Mouse (Mus musculus): ENCODE results near the gene Tmem62. TPM values are rescaled to one million over a fixed set of nuclear protein-coding genes. Genes with fewer than 3 reads are reported as not detected.
A peak's percentile ranks its signal among the peaks of the same experiment; 100 is the strongest.

The Tmem62 gene
- polyA plus RNA-seq (2014; fragmentation: Nextera tagmentation; extraction: Ambion mirVana), result 4.2 and 4.6 TPM in 2 replicates

GRCm38 (mm10) chr2:120976990-120977925, at the start of gene Tmem62:
Tmem62 (plus strand) TSS chr2:120977017.
- ATAC-seq (replicated peaks; ENCODE audit: low FRiP score, low TSS enrichment, low read depth), result peak; percentile 81
- Histone ChIP-seq H3K27ac (ENCODE audit: low read depth) (peak within 1 kb of the TSS; percentile 54; the same call in 1 of the 2 replicates), H3K27me3 (replicated peaks; ENCODE audit: control insufficient read depth, insufficient read depth, low read length) (0 out of 2 replicates have a peak, but pooled peaks cover 4% of the 10 kb centered on the region), H3K36me3 (ENCODE audit: control insufficient read depth, insufficient read depth, low read length) (no peaks in the 10 kb centered on the region), H3K9ac (ENCODE audit: low read length) (peak within 1 kb of the TSS; percentile 82), H3K4me2 (ENCODE audit: low read length) (peak within 1 kb of the TSS; percentile 95), H3K9me3 (ENCODE audit: control insufficient read depth, low read length) (no peaks in the 10 kb centered on the region), H3K4me3 (ENCODE audit: low read depth, low read length) (peak within 1 kb of the TSS; percentile 64), H3K4me1 (replicated peaks; ENCODE audit: control insufficient read depth, insufficient read depth, low read length) (no peaks in the 10 kb centered on the region)
- DNase-seq (ENCODE audit: low spot score), result peak; percentile 86
- under 1% methylated on average over 67 of the region's 71 CpGs for WGBS

GRCm38 (mm10) chr2:120933038-120933437, 43.8 kb upstream of the Tmem62 start:
- ATAC-seq (replicated peaks; ENCODE audit: low FRiP score, low TSS enrichment, low read depth) (no peak), DNase-seq (ENCODE audit: low spot score) (no peak)
- no peak overlapping the region for H3K9ac ChIP-seq (ENCODE audit: low read length)
- H3K9me3 ChIP-seq (ENCODE audit: control insufficient read depth, low read length), result no peaks in the 10 kb centered on the region
- H3K36me3 ChIP-seq (ENCODE audit: control insufficient read depth, insufficient read depth, low read length), result peaks cover 84% of the 10 kb centered on the region
- no peak overlapping the region for H3K27ac ChIP-seq (ENCODE audit: low read depth)
- WGBS, result 92% methylated on average over 3 of the region's 3 CpGs
- H3K4me2 ChIP-seq (ENCODE audit: low read length), result no peak overlapping the region
- H3K4me3 ChIP-seq (ENCODE audit: low read depth, low read length), result no peak overlapping the region
- H3K27me3 ChIP-seq (replicated peaks; ENCODE audit: control insufficient read depth, insufficient read depth, low read length), result no peaks in the 10 kb centered on the region
- no peaks in the 10 kb centered on the region for H3K4me1 ChIP-seq (replicated peaks; ENCODE audit: control insufficient read depth, insufficient read depth, low read length)

GRCm38 (mm10) chr2:120951208-120951607, 25.6 kb upstream of the Tmem62 start:
- Histone ChIP-seq H3K27ac (ENCODE audit: low read depth) (no peak overlapping the region), H3K9me3 (ENCODE audit: control insufficient read depth, low read length) (no peaks in the 10 kb centered on the region), H3K4me1 (replicated peaks; ENCODE audit: control insufficient read depth, insufficient read depth, low read length) (no peaks in the 10 kb centered on the region), H3K4me3 (ENCODE audit: low read depth, low read length) (no peak overlapping the region), H3K36me3 (ENCODE audit: control insufficient read depth, insufficient read depth, low read length) (peaks cover 67% of the 10 kb centered on the region), H3K4me2 (ENCODE audit: low read length) (no peak overlapping the region), H3K9ac (ENCODE audit: low read length) (no peak overlapping the region), H3K27me3 (replicated peaks; ENCODE audit: control insufficient read depth, insufficient read depth, low read length) (no peaks in the 10 kb centered on the region)
- WGBS, result 83% methylated on average over 5 of the region's 5 CpGs
- DNase-seq (ENCODE audit: low spot score), result no peak
- ATAC-seq (replicated peaks; ENCODE audit: low FRiP score, low TSS enrichment, low read depth), result no peak

- Histone ChIP-seq H3K4me3 (ENCODE audit: low read depth, low read length) (no peak overlapping the region), H3K4me1 (replicated peaks; ENCODE audit: control insufficient read depth, insufficient read depth, low read length) (no peaks in the 10 kb centered on the region), H3K4me2 (ENCODE audit: low read length) (no peak overlapping the region), H3K36me3 (ENCODE audit: control insufficient read depth, insufficient read depth, low read length) (peaks cover 55% of the 10 kb centered on the region), H3K9ac (ENCODE audit: low read length) (no peak overlapping the region), H3K27ac (ENCODE audit: low read depth) (no peak overlapping the region), H3K9me3 (ENCODE audit: control insufficient read depth, low read length) (no peaks in the 10 kb centered on the region), H3K27me3 (replicated peaks; ENCODE audit: control insufficient read depth, insufficient read depth, low read length) (no peaks in the 10 kb centered on the region)
- 31% methylated on average over 2 of the region's 2 CpGs for WGBS
- DNase-seq (ENCODE audit: low spot score) (no peak), ATAC-seq (replicated peaks; ENCODE audit: low FRiP score, low TSS enrichment, low read depth) (no peak)
Observed at GRCm38 (mm10) chr2:120952176-120952938, 24.5 kb upstream of the Tmem62 start.

- Histone ChIP-seq H3K9ac (ENCODE audit: low read length) (no peak overlapping the region), H3K36me3 (ENCODE audit: control insufficient read depth, insufficient read depth, low read length) (peaks cover 21% of the 10 kb centered on the region), H3K9me3 (ENCODE audit: control insufficient read depth, low read length) (no peaks in the 10 kb centered on the region), H3K4me3 (ENCODE audit: low read depth, low read length) (no peak overlapping the region), H3K4me2 (ENCODE audit: low read length) (no peak overlapping the region), H3K27ac (ENCODE audit: low read depth) (no peak overlapping the region), H3K27me3 (replicated peaks; ENCODE audit: control insufficient read depth, insufficient read depth, low read length) (no peaks in the 10 kb centered on the region), H3K4me1 (replicated peaks; ENCODE audit: control insufficient read depth, insufficient read depth, low read length) (no peaks in the 10 kb centered on the region)
- 94% methylated on average over 2 of the region's 2 CpGs for WGBS
- ATAC-seq (replicated peaks; ENCODE audit: low FRiP score, low TSS enrichment, low read depth), result no peak
- no peak for DNase-seq (ENCODE audit: low spot score)
Observed at GRCm38 (mm10) chr2:120959363-120959762, 17.5 kb upstream of the Tmem62 start.

- Histone ChIP-seq H3K4me3 (ENCODE audit: low read depth, low read length) (no peak overlapping the region), H3K27ac (ENCODE audit: low read depth) (no peak overlapping the region)
- ATAC-seq (replicated peaks; ENCODE audit: low FRiP score, low TSS enrichment, low read depth), result no peak
Observed at GRCm38 (mm10) chr2:120959827-120960226, 17.0 kb upstream of the Tmem62 start.

GRCm38 (mm10) chr2:120960261-120960660, 16.6 kb upstream of the Tmem62 start:
- no peak overlapping the region for H3K4me3 ChIP-seq (ENCODE audit: low read depth, low read length)
- no peaks in the 10 kb centered on the region for H3K9me3 ChIP-seq (ENCODE audit: control insufficient read depth, low read length)
- no peak overlapping the region for H3K9ac ChIP-seq (ENCODE audit: low read length)
- WGBS, result 77% methylated on average over 1 of the region's 1 CpGs
- no peak for DNase-seq (ENCODE audit: low spot score)
- peaks cover 12% of the 10 kb centered on the region for H3K36me3 ChIP-seq (ENCODE audit: control insufficient read depth, insufficient read depth, low read length)
- no peaks in the 10 kb centered on the region for H3K27me3 ChIP-seq (replicated peaks; ENCODE audit: control insufficient read depth, insufficient read depth, low read length)
- no peak overlapping the region for H3K4me2 ChIP-seq (ENCODE audit: low read length)
- no peak for ATAC-seq (replicated peaks; ENCODE audit: low FRiP score, low TSS enrichment, low read depth)
- no peaks in the 10 kb centered on the region for H3K4me1 ChIP-seq (replicated peaks; ENCODE audit: control insufficient read depth, insufficient read depth, low read length)
- H3K27ac ChIP-seq (ENCODE audit: low read depth), result no peak overlapping the region

More at GRCm38 (mm10) chr2:120959827-120960226, 17.0 kb upstream of the Tmem62 start:
- Histone ChIP-seq H3K9me3 (ENCODE audit: control insufficient read depth, low read length) (no peaks in the 10 kb centered on the region), H3K4me1 (replicated peaks; ENCODE audit: control insufficient read depth, insufficient read depth, low read length) (no peaks in the 10 kb centered on the region), H3K36me3 (ENCODE audit: control insufficient read depth, insufficient read depth, low read length) (peaks cover 17% of the 10 kb centered on the region), H3K4me2 (ENCODE audit: low read length) (no peak overlapping the region), H3K27me3 (replicated peaks; ENCODE audit: control insufficient read depth, insufficient read depth, low read length) (no peaks in the 10 kb centered on the region), H3K9ac (ENCODE audit: low read length) (no peak overlapping the region)
- DNase-seq (ENCODE audit: low spot score), result no peak
- WGBS, result 87% methylated on average over 5 of the region's 5 CpGs

- Histone ChIP-seq H3K9me3 (ENCODE audit: control insufficient read depth, low read length) (no peaks in the 10 kb centered on the region), H3K36me3 (ENCODE audit: control insufficient read depth, insufficient read depth, low read length) (peaks cover 9% of the 10 kb centered on the region), H3K4me1 (replicated peaks; ENCODE audit: control insufficient read depth, insufficient read depth, low read length) (no peaks in the 10 kb centered on the region), H3K27me3 (replicated peaks; ENCODE audit: control insufficient read depth, insufficient read depth, low read length) (no peaks in the 10 kb centered on the region), H3K4me2 (ENCODE audit: low read length) (no peak overlapping the region), H3K4me3 (ENCODE audit: low read depth, low read length) (no peak overlapping the region), H3K9ac (ENCODE audit: low read length) (no peak overlapping the region), H3K27ac (ENCODE audit: low read depth) (no peak overlapping the region)
- ATAC-seq (replicated peaks; ENCODE audit: low FRiP score, low TSS enrichment, low read depth) (no peak), DNase-seq (ENCODE audit: low spot score) (no peak)
- 92% methylated on average over 7 of the region's 7 CpGs for WGBS
Observed at GRCm38 (mm10) chr2:120963110-120963509, 13.7 kb upstream of the Tmem62 start.

All from intestine, embryonic 14.5 days (tissue).